In the genomic region with DNA sequence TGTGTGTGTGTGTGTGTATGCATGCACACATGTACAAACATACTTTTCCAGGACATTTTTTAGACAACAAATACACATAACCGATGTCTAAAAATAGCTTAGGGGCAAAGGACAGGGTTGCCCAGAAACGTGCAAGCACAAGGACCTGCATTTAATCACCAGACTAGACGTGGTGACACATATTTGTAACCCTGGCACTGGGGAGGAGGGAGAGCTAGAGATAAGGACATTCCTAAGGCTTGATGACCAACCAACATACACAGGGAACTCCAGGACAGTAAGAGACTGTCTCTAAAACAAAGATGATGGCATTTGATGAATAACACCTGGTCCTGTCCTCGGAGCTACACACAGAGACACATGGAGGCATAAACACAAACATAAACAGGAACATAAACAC, we compare ENCODE assay signal across 26 mouse cellular contexts. TPM values are rescaled to one million over a fixed set of nuclear protein-coding genes. Genes with fewer than 3 reads are reported as not detected.
DNase-seq lines count a peak whose midpoint lies in the region; ATAC-seq lines count a peak whose summit lies in the region.
"Had no signal": no experiment of that assay in that cellular context is flagged by ENCODE, and none has a peak within 500 bp of the region (broad histone marks: within the 10 kb centered on the region; RNA-seq: fewer than 3 reads in every experiment).

No protein-coding gene starts in this region.

- no peaks in the 10 kb centered on the region for H3K9me3 ChIP-seq in heart, embryonic 10.5 days
- H3K9me3 ChIP-seq in intestine, embryonic 16.5 days (ENCODE audit: control insufficient read depth, low read length): no peaks in the 10 kb centered on the region
- H3K9me3 ChIP-seq in intestine, embryonic 15.5 days: no peaks in the 10 kb centered on the region
- H3K9me3 ChIP-seq in stomach, embryonic 15.5 days: no peaks in the 10 kb centered on the region
- H3K9me3 ChIP-seq: forebrain, embryonic 10.5 days; megakaryocyte, embryonic 14.5 days; neural tube, embryonic 13.5 days had no signal

- peak; percentile 31; the same call in 1 of the 2 replicates for ATAC-seq in intestine, embryonic 16.5 days
- ATAC-seq in intestine, embryonic 15.5 days: no peak
- ATAC-seq in stomach, embryonic 15.5 days (ENCODE audit: insufficient read depth, low FRiP score, low read depth): peak; percentile 65; the same call in 1 of the 2 replicates
- ATAC-seq: forebrain, postnatal 0 days had no signal

- DNase-seq in heart, embryonic 10.5 days (ENCODE audit: low spot score): peak; percentile 82
- no peak for DNase-seq in heart, postnatal 36 days
- peak; percentile 34 for DNase-seq in adrenal gland, postnatal 10 days
- DNase-seq in layer of hippocampus, adult 8-10 months (ENCODE audit: low spot score in 2 of 2): no peak
- DNase-seq: cerebellum, adult 2 months; cerebellum, postnatal 36 days; forebrain, postnatal 0 days; gastrocnemius, postnatal 36 days; kidney, adult 8-10 months; kidney, postnatal 14 days; layer of hippocampus, adult 9-11 months; left cerebral cortex, postnatal 4 days; lung, adult 18-20 months; midbrain, embryonic 14.5 days; thymus, adult 18-20 months; thymus, postnatal 4 days had no signal

- H3K27ac ChIP-seq in heart, embryonic 10.5 days: peak overlapping the region; percentile 69
- H3K27ac ChIP-seq in intestine, embryonic 16.5 days (ENCODE audit: low read length): no peak overlapping the region
- H3K27ac ChIP-seq in intestine, embryonic 15.5 days: no peak overlapping the region
- no peak overlapping the region for H3K27ac ChIP-seq in stomach, embryonic 15.5 days
- H3K27ac ChIP-seq: forebrain, embryonic 10.5 days; left cerebral cortex, adult 2 months; neural tube, embryonic 13.5 days had no signal

- no peak overlapping the region for H3K4me2 ChIP-seq in intestine, embryonic 16.5 days (ENCODE audit: low read depth, low read length)
- no peak overlapping the region for H3K4me2 ChIP-seq in intestine, embryonic 15.5 days (replicated peaks)
- no peak overlapping the region for H3K4me2 ChIP-seq in stomach, embryonic 15.5 days
- H3K4me2 ChIP-seq: neural tube, embryonic 13.5 days had no signal

- intact Hi-C loops in heart, postnatal 36 days (cut with DNase I): loop anchor here (10.0 kb wide), 1 partner anchor 475 kb away; no protein-coding TSS in a partner anchor

- no peaks in the 10 kb centered on the region for H3K27me3 ChIP-seq in heart, embryonic 10.5 days (ENCODE audit: insufficient read depth, poor library complexity, severe bottlenecking)
- H3K27me3 ChIP-seq in intestine, embryonic 16.5 days (replicated peaks; ENCODE audit: control insufficient read depth, insufficient read depth, low read length): no peaks in the 10 kb centered on the region
- no peaks in the 10 kb centered on the region for H3K27me3 ChIP-seq in intestine, embryonic 15.5 days (replicated peaks)
- H3K27me3 ChIP-seq in stomach, embryonic 15.5 days (replicated peaks): no peaks in the 10 kb centered on the region
- H3K27me3 ChIP-seq: megakaryocyte, embryonic 14.5 days; neural tube, embryonic 13.5 days had no signal

- H3K4me1 ChIP-seq in heart, embryonic 10.5 days: peaks cover 42% of the 10 kb centered on the region
- no peaks in the 10 kb centered on the region for H3K4me1 ChIP-seq in intestine, embryonic 16.5 days (ENCODE audit: control insufficient read depth, insufficient read depth, low read length)
- no peaks in the 10 kb centered on the region for H3K4me1 ChIP-seq in intestine, embryonic 15.5 days (replicated peaks)
- no peaks in the 10 kb centered on the region for H3K4me1 ChIP-seq in stomach, embryonic 15.5 days
- H3K4me1 ChIP-seq: forebrain, embryonic 10.5 days; neural tube, embryonic 13.5 days had no signal

- WGBS in heart, embryonic 10.5 days: 12% methylated on average over 4 of the region's 4 CpGs
- 31% methylated on average over 4 of the region's 4 CpGs for WGBS in intestine, embryonic 16.5 days
- 34% methylated on average over 4 of the region's 4 CpGs for WGBS in intestine, embryonic 15.5 days
- 23% methylated on average over 4 of the region's 4 CpGs for WGBS in stomach, embryonic 15.5 days

- H3K36me3 ChIP-seq in heart, embryonic 10.5 days: peaks cover 66% of the 10 kb centered on the region
- H3K36me3 ChIP-seq in intestine, embryonic 16.5 days (ENCODE audit: control insufficient read depth, insufficient read depth, low read length): peaks cover 21% of the 10 kb centered on the region
- H3K36me3 ChIP-seq in intestine, embryonic 15.5 days: peaks cover 14% of the 10 kb centered on the region; the same call in 1 of the 2 replicates
- peaks cover 31% of the 10 kb centered on the region for H3K36me3 ChIP-seq in stomach, embryonic 15.5 days

- H3K9ac ChIP-seq in intestine, embryonic 16.5 days (ENCODE audit: low read depth, low read length): no peak overlapping the region
- no peak overlapping the region for H3K9ac ChIP-seq in intestine, embryonic 15.5 days
- H3K9ac ChIP-seq in stomach, embryonic 15.5 days: no peak overlapping the region
- H3K9ac ChIP-seq: forebrain, postnatal 0 days; neural tube, embryonic 13.5 days had no signal

- H3K4me3 ChIP-seq in heart, embryonic 10.5 days: no peak overlapping the region
- no peak overlapping the region for H3K4me3 ChIP-seq in intestine, embryonic 16.5 days (ENCODE audit: low read length)
- H3K4me3 ChIP-seq in intestine, embryonic 15.5 days (replicated peaks): no peak overlapping the region
- no peak overlapping the region for H3K4me3 ChIP-seq in stomach, embryonic 15.5 days (replicated peaks)
- H3K4me3 ChIP-seq: forebrain, embryonic 10.5 days; left cerebral cortex, adult 2 months; megakaryocyte, embryonic 14.5 days; neural tube, embryonic 13.5 days had no signal

RNA-seq across cellular contexts. Expression of gene Rbm44, which starts 35.6 kb away (rescaled TPM):
- 1.3 and 2.9 TPM in 2 replicates for polyA plus RNA-seq in heart, embryonic 10.5 days (2016; fragmentation: Nextera tagmentation; extraction: Ambion mirVana)
- total RNA-seq in heart, postnatal 36 days (2021): not detected
- 0.44 and 0.53 TPM in 2 replicates for polyA plus RNA-seq in intestine, embryonic 16.5 days (2015; fragmentation: Nextera tagmentation; extraction: Ambion mirVana)
- polyA plus RNA-seq in intestine, embryonic 15.5 days (2015; fragmentation: Nextera tagmentation; extraction: Ambion mirVana): 0.67 and 0.68 TPM in 2 replicates
- total RNA-seq in adrenal gland, postnatal 10 days (2021): under 1 TPM; 0.21 to 0.30 TPM
- 0.86 and 0.88 TPM in 2 replicates for polyA plus RNA-seq in stomach, embryonic 15.5 days (2015; fragmentation: Nextera tagmentation; extraction: Ambion mirVana)
- under 1 TPM in 1 of 4 experiments, not detected in 3; 0.23 TPM for total RNA-seq in layer of hippocampus, adult 8-10 months (2022)
- total RNA-seq: gastrocnemius, postnatal 36 days; left cerebral cortex, adult 2 months had no signal
- polyA plus RNA-seq: C2C12; liver, adult 2 months; small intestine, adult 2 months had no signal

Comparison
In these comparisons a context has a peak if more than half of its experiments do, and no peak if none do; other contexts are left out.
1. DNase-seq: peak in heart, embryonic 10.5 days (single experiment) and adrenal gland, postnatal 10 days (single experiment); none in heart, postnatal 36 days (0 of 2) and layer of hippocampus, adult 8-10 months (0 of 2).